Mouse (Mus musculus) kidney, embryonic 14.5 days (tissue): Measurements from ENCODE around the gene Rpl28. TPM values are rescaled to one million over a fixed set of nuclear protein-coding genes. Genes with fewer than 3 reads are reported as not detected.
"Not testable (repeated sequence)": the region's sequence is repeated elsewhere in the genome, so short reads cannot be mapped to it uniquely, and the experiment has no call there.

Experiments used
- ATAC-seq: fragments of 200-750 bp; cut with Nextera tagmentation; 2 replicates; pipeline ENCODE4 v1.8.0; 2017; ENCODE audit warnings: moderate number of reproducible peaks, mild to moderate bottlenecking, moderate TSS enrichment, moderate library complexity; ENCODE audit not compliant: low FRiP score, low TSS enrichment
- H3K27ac ChIP-seq: fragments of 300-500 bp; sonication (generic); 2 replicates; pipeline ENCODE4 v1.5.1; 2014; ENCODE audit warnings: low read depth, mild to moderate bottlenecking, low read length, moderate library complexity, mixed read lengths
- H3K27me3 ChIP-seq: fragments of 300-500 bp; sonication (generic); 2 replicates; pipeline ENCODE4 v1.6.1; 2014; ENCODE audit warnings: mild to moderate bottlenecking, low read length; ENCODE audit not compliant: control insufficient read depth, insufficient read depth
- H3K36me3 ChIP-seq: fragments of 300-500 bp; sonication (generic); 2 replicates; pipeline ENCODE4 v1.6.1; 2014; ENCODE audit warnings: low read length, mixed read lengths; ENCODE audit not compliant: control insufficient read depth, insufficient read depth
- H3K4me1 ChIP-seq: fragments of 300-500 bp; sonication (generic); 2 replicates; pipeline ENCODE4 v1.6.1; 2014; ENCODE audit warnings: low read length, mixed read lengths; ENCODE audit not compliant: control insufficient read depth, insufficient read depth
- H3K4me2 ChIP-seq: fragments of 300-500 bp; sonication (generic); replicated peaks from 2 replicates; pipeline ENCODE4 v1.6.1; 2014; ENCODE audit warnings: low read depth, mild to moderate bottlenecking, low read length
- H3K4me3 ChIP-seq: fragments of 300-500 bp; sonication (generic); 2 replicates; pipeline ENCODE4 v1.5.1; 2014; ENCODE audit warnings: mild to moderate bottlenecking, low read length
- H3K9ac ChIP-seq: fragments of 300-500 bp; sonication (generic); 2 replicates; pipeline ENCODE4 v1.6.1; 2014; ENCODE audit warnings: low read depth, mild to moderate bottlenecking, low read length, moderate library complexity
- H3K9me3 ChIP-seq: fragments of 300-500 bp; sonication (generic); 2 replicates; pipeline ENCODE4 v1.6.1; 2016; ENCODE audit warnings: low read length; ENCODE audit not compliant: control insufficient read depth
- WGBS: fragments of 180-500 bp; shearing (Covaris S2); extraction: QIAGEN DNeasy Blood & Tissue Kit; methylation state at CpG from one replicate; pipeline ENCODE4 v1.1.7; 2014; 5-methylcytosine and 5-hydroxymethylcytosine counted together
- polyA plus RNA-seq: library from polyadenylated mRNA; unstranded; fragments of >200 nt; fragmentation: Nextera tagmentation; extraction: Ambion mirVana; gene quantifications from 2 replicates; pipeline ENCODE4 v1.2.1, GENCODE M21; 2014

Gene Rpl28
- polyA plus RNA-seq, 1 experiment from 2014 or later: 292 TPM

GRCm38 (mm10) chr7:4782130-4782529, 10.5 kb upstream of the Rpl28 start:
- Histone ChIP-seq H3K36me3 (no peaks in the 10 kb centered on the region), H3K9ac (no peak overlapping the region), H3K27ac (no peak overlapping the region), H3K9me3 (no peaks in the 10 kb centered on the region), H3K4me2 (no peak overlapping the region), H3K4me3 (no peak overlapping the region), H3K27me3 (peaks cover 17% of the 10 kb centered on the region), H3K4me1 (peaks cover 17% of the 10 kb centered on the region; the same call in 1 of the 2 replicates)
- ATAC-seq: no peak
- 37% methylated on average over 3 of the region's 3 CpGs for WGBS

GRCm38 (mm10) chr7:4782759-4783158, 9.9 kb upstream of the Rpl28 start, which contains the start of the genes Il11 and Tmem190:
Gene Il11, minus strand, starts transcription at chr7:4782859.
Gene Tmem190, plus strand, starts transcription at chr7:4782937.
- no peak within 1 kb of the TSS for H3K27ac ChIP-seq
- no peak for ATAC-seq
- no peak within 1 kb of the TSS for H3K4me3 ChIP-seq
- WGBS: 74% methylated on average over 2 of the region's 2 CpGs
- H3K9me3 ChIP-seq: no peaks in the 10 kb centered on the region
- H3K9ac ChIP-seq: no peak within 1 kb of the TSS
- H3K4me1 ChIP-seq: peaks cover 11% of the 10 kb centered on the region; the same call in 1 of the 2 replicates
- H3K4me2 ChIP-seq: no peak within 1 kb of the TSS
- peaks cover 12% of the 10 kb centered on the region for H3K27me3 ChIP-seq
- H3K36me3 ChIP-seq: no peaks in the 10 kb centered on the region

- Histone ChIP-seq H3K36me3 (no peaks in the 10 kb centered on the region), H3K4me2 (no peak overlapping the region), H3K27ac (no peak overlapping the region), H3K9ac (no peak overlapping the region), H3K4me1 (peaks cover 8% of the 10 kb centered on the region; the same call in 1 of the 2 replicates), H3K9me3 (no peaks in the 10 kb centered on the region), H3K27me3 (peaks cover 3% of the 10 kb centered on the region; the same call in 1 of the 2 replicates), H3K4me3 (no peak overlapping the region)
- ATAC-seq: no peak
- 76% methylated on average over 14 of the region's 14 CpGs for WGBS
Measured at GRCm38 (mm10) chr7:4783667-4784268, 8.9 kb upstream of the Rpl28 start.

- Histone ChIP-seq H3K4me1 (peaks cover 5% of the 10 kb centered on the region; the same call in 1 of the 2 replicates), H3K9ac (peak overlapping the region; percentile 71), H3K27ac (peak overlapping the region; percentile 88), H3K27me3 (no peaks in the 10 kb centered on the region), H3K4me2 (peak overlapping the region; percentile 92), H3K9me3 (no peaks in the 10 kb centered on the region), H3K36me3 (peaks cover 2% of the 10 kb centered on the region; the same call in 1 of the 2 replicates), H3K4me3 (peak overlapping the region; percentile 60)
- WGBS: 2% methylated on average over 64 of the region's 64 CpGs
- ATAC-seq: peak; percentile 41
Measured at GRCm38 (mm10) chr7:4788499-4789435, 3.9 kb upstream of the Rpl28 start.

GRCm38 (mm10) chr7:4789436-4789935, 3.2 kb upstream of the Rpl28 start, which contains the start of gene Tmem238:
Gene Tmem238, minus strand, starts transcription at chr7:4789656.
- ATAC-seq: peak; percentile 7; the same call in 1 of the 2 replicates

GRCm38 (mm10) chr7:4793248-4793647, 574 bp downstream of the Rpl28 start:
- H3K27me3 ChIP-seq, H3K9me3 ChIP-seq, ATAC-seq: not testable (repeated sequence)
- H3K4me3 ChIP-seq: peak overlapping the region; percentile 93
- peak overlapping the region; percentile 94 for H3K27ac ChIP-seq
- WGBS: 1% methylated on average over 31 of the region's 31 CpGs
- H3K36me3 ChIP-seq: peaks cover 37% of the 10 kb centered on the region
- H3K4me1 ChIP-seq: peaks cover 13% of the 10 kb centered on the region; the same call in 1 of the 2 replicates
- H3K9ac ChIP-seq: peak overlapping the region; percentile 97
- peak overlapping the region; percentile 90 for H3K4me2 ChIP-seq

More at GRCm38 (mm10) chr7:4789436-4789935, 3.2 kb upstream of the Rpl28 start, which contains the start of gene Tmem238:
- H3K27ac ChIP-seq: peak within 1 kb of the TSS; percentile 88
- no peaks in the 10 kb centered on the region for H3K9me3 ChIP-seq
- H3K27me3 ChIP-seq: no peaks in the 10 kb centered on the region
- H3K4me3 ChIP-seq: peak within 1 kb of the TSS; percentile 60
- peak within 1 kb of the TSS; percentile 92 for H3K4me2 ChIP-seq
- peaks cover 11% of the 10 kb centered on the region; the same call in 1 of the 2 replicates for H3K4me1 ChIP-seq
- H3K36me3 ChIP-seq: peaks cover 10% of the 10 kb centered on the region
- 12% methylated on average over 22 of the region's 40 CpGs for WGBS
- peak within 1 kb of the TSS; percentile 71 for H3K9ac ChIP-seq

GRCm38 (mm10) chr7:4793674-4794073, 1.0 kb downstream of the Rpl28 start:
- Histone ChIP-seq H3K4me1 (peaks cover 13% of the 10 kb centered on the region; the same call in 1 of the 2 replicates), H3K27ac (peak overlapping the region; percentile 94), H3K36me3 (peaks cover 37% of the 10 kb centered on the region), H3K9ac (peak overlapping the region; percentile 97), H3K27me3 (no peaks in the 10 kb centered on the region), H3K9me3 (no peaks in the 10 kb centered on the region), H3K4me2 (peak overlapping the region; percentile 90), H3K4me3 (peak overlapping the region; percentile 93)
- WGBS: 38% methylated on average over 4 of the region's 4 CpGs
- ATAC-seq: no peak

DNA sequence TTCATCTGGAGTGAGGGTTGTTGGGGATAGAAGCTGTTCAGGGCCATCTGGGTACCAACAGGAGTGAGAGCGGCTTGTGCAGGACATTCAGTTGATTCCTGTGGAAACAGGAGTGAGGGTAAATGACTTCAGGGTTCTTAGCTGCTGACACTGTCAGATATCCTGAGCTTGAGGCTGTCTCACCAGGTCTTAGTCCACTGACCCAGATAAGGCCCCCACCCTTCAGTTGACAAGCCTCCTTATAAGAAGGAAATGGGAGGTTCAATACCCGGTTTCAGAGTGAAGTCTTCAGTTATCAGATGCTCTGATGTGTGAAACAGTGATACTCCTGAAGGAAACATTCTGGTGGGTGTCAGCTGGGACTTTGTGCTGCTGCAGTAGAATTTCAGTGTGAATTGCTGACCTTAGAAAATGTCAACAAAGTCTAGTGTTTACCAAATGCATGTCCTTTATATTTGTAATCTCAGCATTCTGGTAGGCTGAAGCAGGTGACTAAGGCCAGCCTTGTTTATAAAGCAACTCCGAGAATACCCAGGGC, 2.0 kb downstream of the Rpl28 start:
- Histone ChIP-seq H3K4me1 (0 out of 2 replicates have a peak, but pooled peaks cover 11% of the 10 kb centered on the region), H3K36me3 (peaks cover 37% of the 10 kb centered on the region), H3K27ac (no peak overlapping the region), H3K4me3 (0 out of 2 replicates have a peak overlapping the region, but pooled peaks have one; percentile 1), H3K9me3 (no peaks in the 10 kb centered on the region), H3K4me2 (peak overlapping the region; percentile 90; the same call in 1 of the 2 replicates), H3K27me3 (no peaks in the 10 kb centered on the region), H3K9ac (no peak overlapping the region)
- WGBS: 79% methylated on average over 3 of the region's 3 CpGs
- no peak for ATAC-seq
